Mouse (Mus musculus) neural tube, embryonic 11.5 days (tissue): Measurements from ENCODE around the gene Stat3. TPM values are rescaled to one million over a fixed set of nuclear protein-coding genes. Genes with fewer than 3 reads are reported as not detected.

ENCODE experiments used
- ATAC-seq: fragments of 200-750 bp; cut with Nextera tagmentation; 2 replicates; pipeline ENCODE4 v1.8.0; 2017; ENCODE audit warnings: moderate number of reproducible peaks, mild to moderate bottlenecking, moderate TSS enrichment, moderate library complexity; ENCODE audit not compliant: insufficient read depth, low FRiP score, low TSS enrichment
- DNase-seq: peaks from one replicate; pipeline ENCODE4 v3.0.0-alpha.2; 2015; ENCODE audit warnings: low spot score
- H3K27ac ChIP-seq: fragments of 300-500 bp; sonication (generic); 2 replicates; pipeline ENCODE4 v1.5.1; 2014; ENCODE audit warnings: low read depth, mild to moderate bottlenecking, low read length
- H3K27me3 ChIP-seq: fragments of 300-500 bp; sonication (generic); 2 replicates; pipeline ENCODE4 v1.6.1; 2014; ENCODE audit warnings: mild to moderate bottlenecking, low read length, mixed read lengths; ENCODE audit not compliant: control insufficient read depth, insufficient read depth
- H3K36me3 ChIP-seq: fragments of 300-500 bp; sonication (generic); 2 replicates; pipeline ENCODE4 v1.6.1; 2014; ENCODE audit warnings: mild to moderate bottlenecking, low read length, moderate library complexity, mixed read lengths; ENCODE audit not compliant: control insufficient read depth, insufficient read depth
- H3K4me1 ChIP-seq: fragments of 300-500 bp; sonication (generic); 2 replicates; pipeline ENCODE4 v1.6.1; 2014; ENCODE audit warnings: low read length, mixed read lengths; ENCODE audit not compliant: control insufficient read depth, insufficient read depth
- H3K4me2 ChIP-seq: fragments of 300-500 bp; sonication (generic); 2 replicates; pipeline ENCODE4 v1.6.1; 2014; ENCODE audit warnings: low read depth, mild to moderate bottlenecking, moderate library complexity
- H3K4me3 ChIP-seq: fragments of 300-500 bp; sonication (generic); 2 replicates; pipeline ENCODE4 v1.5.1; 2014; ENCODE audit warnings: low read depth, low read length
- H3K9ac ChIP-seq: fragments of 300-500 bp; sonication (generic); 2 replicates; pipeline ENCODE4 v1.6.1; 2014; ENCODE audit warnings: mild to moderate bottlenecking, low read length
- H3K9me3 ChIP-seq: fragments of 300-500 bp; sonication (generic); 2 replicates; pipeline ENCODE4 v1.6.1; 2016; ENCODE audit warnings: low read length; ENCODE audit not compliant: control insufficient read depth
- WGBS: fragments of 180-500 bp; shearing (Covaris S2); extraction: QIAGEN DNeasy Blood & Tissue Kit; methylation state at CpG from one replicate; pipeline ENCODE4 v1.1.7; 2014; 5-methylcytosine and 5-hydroxymethylcytosine counted together
- polyA plus RNA-seq: library from polyadenylated mRNA; unstranded; fragments of >200 nt; fragmentation: Nextera tagmentation; extraction: Ambion mirVana; gene quantifications from 2 replicates; pipeline ENCODE4 v1.2.1, GENCODE M21; 2014

Stat3 gene
- polyA plus RNA-seq, 1 experiment from 2014 or later: 42.1 TPM

DNA sequence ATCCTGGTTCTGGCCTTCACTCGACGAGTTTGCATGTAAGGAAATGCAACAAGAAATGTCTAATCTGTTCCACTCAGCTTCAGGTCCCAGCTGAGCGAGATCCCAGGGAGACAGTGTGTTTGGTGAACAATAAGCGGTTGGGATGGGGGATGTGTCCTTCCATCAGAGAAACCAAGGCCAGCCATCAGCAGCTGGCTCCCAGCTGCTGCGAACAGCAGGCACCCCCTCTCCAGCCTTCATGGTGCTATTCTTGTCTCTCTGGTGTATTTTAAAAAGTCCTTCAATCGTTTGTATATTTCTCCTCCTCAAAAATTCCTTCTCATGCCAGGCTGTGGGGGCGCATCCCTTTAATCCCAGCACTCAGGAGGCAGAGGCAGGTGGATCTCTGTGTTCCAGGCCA, 35.9 kb upstream of the Stat3 start:
- Histone ChIP-seq H3K36me3 (no peaks in the 10 kb centered on the region), H3K27ac (no peak overlapping the region), H3K9me3 (no peaks in the 10 kb centered on the region), H3K27me3 (peaks cover 19% of the 10 kb centered on the region), H3K4me3 (no peak overlapping the region), H3K4me1 (peaks cover under 1% of the 10 kb centered on the region; the same call in 1 of the 2 replicates), H3K4me2 (no peak overlapping the region), H3K9ac (no peak overlapping the region)
- DNase-seq (no peak), ATAC-seq (no peak)
- 72% methylated on average over 7 of the region's 7 CpGs for WGBS

DNA sequence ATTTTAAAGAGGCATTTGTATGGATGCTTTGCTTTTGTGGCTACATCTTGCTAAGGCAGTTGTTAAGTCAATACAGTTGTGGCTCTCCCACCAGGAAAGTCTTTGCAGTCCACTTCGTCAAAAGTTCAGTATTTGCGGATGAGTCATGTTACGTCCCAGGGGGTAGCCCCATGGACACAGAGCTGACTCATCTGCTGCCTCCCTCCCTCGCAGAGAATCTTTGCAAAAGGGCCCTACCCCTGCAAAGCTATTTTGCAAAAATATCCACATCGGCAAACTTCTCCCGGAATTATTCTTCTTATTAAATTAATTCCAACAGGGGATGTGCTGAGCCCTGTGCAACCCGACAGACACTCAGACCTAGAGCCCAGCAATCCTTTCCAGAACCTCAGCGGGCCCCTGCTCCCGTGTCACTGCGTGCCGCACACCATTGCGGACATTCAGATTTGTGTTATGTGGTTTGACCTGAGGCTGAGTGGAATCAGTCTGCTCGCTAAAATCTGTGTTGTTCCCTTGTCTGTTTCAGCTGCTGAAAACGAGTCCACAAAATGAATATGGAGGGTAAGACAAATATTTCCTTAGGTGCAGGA, 35.1 kb upstream of the Stat3 start:
- Histone ChIP-seq H3K36me3 (no peaks in the 10 kb centered on the region), H3K9ac (no peak overlapping the region), H3K27ac (no peak overlapping the region), H3K4me2 (no peak overlapping the region), H3K27me3 (peaks cover 27% of the 10 kb centered on the region), H3K4me1 (peaks cover 6% of the 10 kb centered on the region; the same call in 1 of the 2 replicates), H3K4me3 (no peak overlapping the region), H3K9me3 (no peaks in the 10 kb centered on the region)
- ATAC-seq: no peak
- WGBS: 77% methylated on average over 14 of the region's 14 CpGs
- no peak for DNase-seq

DNA sequence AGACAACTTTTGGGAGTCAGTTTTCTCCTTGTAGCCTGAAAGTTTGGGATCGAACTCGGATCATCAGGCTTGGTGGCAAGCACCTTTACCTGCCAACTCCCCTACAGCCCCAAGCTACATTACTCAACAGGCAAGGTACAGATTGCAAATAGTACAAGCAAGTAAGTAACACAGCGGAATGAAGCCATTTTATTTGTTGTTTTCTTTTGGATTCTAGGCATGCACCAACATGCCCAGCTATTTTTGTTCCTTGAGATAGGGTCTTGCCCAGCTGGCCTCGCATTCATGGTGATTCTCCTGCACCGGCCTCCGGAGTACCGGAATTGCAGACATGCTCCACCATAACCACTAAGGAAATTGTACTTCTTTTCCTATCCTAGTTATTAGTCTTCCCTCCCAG, 33.9 kb upstream of the Stat3 start:
- Histone ChIP-seq H3K9me3 (no peaks in the 10 kb centered on the region), H3K4me3 (no peak overlapping the region), H3K36me3 (no peaks in the 10 kb centered on the region), H3K9ac (no peak overlapping the region), H3K4me1 (peaks cover 6% of the 10 kb centered on the region; the same call in 1 of the 2 replicates), H3K27me3 (peaks cover 39% of the 10 kb centered on the region), H3K4me2 (no peak overlapping the region), H3K27ac (no peak overlapping the region)
- WGBS: 94% methylated on average over 7 of the region's 7 CpGs
- ATAC-seq (no peak), DNase-seq (no peak)

DNA sequence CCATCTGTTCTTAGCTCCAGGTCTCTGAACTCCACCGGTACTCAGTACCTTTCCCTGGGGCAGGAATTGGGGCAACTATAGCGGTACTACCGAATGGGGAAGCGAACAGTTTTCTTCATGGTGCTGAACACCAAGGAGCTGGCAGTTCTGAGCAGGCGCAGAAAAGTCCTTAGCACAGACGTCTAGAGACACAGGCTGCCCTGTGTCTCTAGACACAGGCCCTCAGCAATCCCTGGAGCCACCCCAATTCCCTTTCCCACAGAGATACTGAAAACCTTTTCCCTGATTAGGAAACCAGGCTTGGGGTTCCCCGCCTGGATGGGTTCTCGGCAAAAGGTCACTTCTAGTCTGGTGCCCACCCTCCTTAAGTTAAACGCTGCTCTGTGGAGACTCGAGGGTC, 32.1 kb upstream of the Stat3 start:
- H3K4me3 ChIP-seq: no peak overlapping the region
- no peak overlapping the region for H3K9ac ChIP-seq
- H3K27me3 ChIP-seq: peaks cover 44% of the 10 kb centered on the region
- no peak for ATAC-seq
- H3K4me2 ChIP-seq: no peak overlapping the region
- peaks cover 6% of the 10 kb centered on the region; the same call in 1 of the 2 replicates for H3K4me1 ChIP-seq
- no peak overlapping the region for H3K27ac ChIP-seq
- H3K36me3 ChIP-seq: no peaks in the 10 kb centered on the region
- H3K9me3 ChIP-seq: no peaks in the 10 kb centered on the region
- DNase-seq: no peak
- WGBS: 69% methylated on average over 10 of the region's 10 CpGs

DNA sequence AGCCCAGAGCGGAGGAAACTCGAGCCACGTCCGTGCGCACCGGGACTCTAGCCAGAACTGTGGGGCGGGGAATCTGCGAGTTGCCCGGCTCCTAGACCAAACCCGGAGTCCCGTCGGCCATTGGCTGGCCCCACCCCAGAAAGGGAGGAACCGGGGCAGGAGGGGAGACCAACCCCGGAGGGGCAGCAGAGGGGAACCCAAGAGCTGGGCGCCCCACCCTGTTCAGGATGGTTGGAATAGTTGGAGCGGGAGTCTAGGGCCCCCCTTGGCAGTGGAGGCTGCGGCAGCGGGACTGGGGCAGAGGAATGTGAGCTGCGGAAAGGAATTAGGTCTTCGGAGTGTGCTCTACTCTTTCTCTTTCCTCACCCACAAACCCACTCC, 31.2 kb upstream of the Stat3 start, which contains the start of gene Cavin1:
Gene Cavin1, minus strand, starts transcription at position 331 of the 381 bp plus-strand sequence.
- Histone ChIP-seq H3K36me3 (no peaks in the 10 kb centered on the region), H3K9ac (peak within 1 kb of the TSS; percentile 26; the same call in 1 of the 2 replicates), H3K4me2 (peak within 1 kb of the TSS; percentile 44), H3K27ac (no peak within 1 kb of the TSS), H3K9me3 (no peaks in the 10 kb centered on the region), H3K4me3 (peak within 1 kb of the TSS; percentile 34), H3K4me1 (peaks cover 6% of the 10 kb centered on the region; the same call in 1 of the 2 replicates), H3K27me3 (peaks cover 44% of the 10 kb centered on the region)
- ATAC-seq (no peak), DNase-seq (peak; percentile 52)
- 1% methylated on average over 20 of the region's 20 CpGs for WGBS

DNA sequence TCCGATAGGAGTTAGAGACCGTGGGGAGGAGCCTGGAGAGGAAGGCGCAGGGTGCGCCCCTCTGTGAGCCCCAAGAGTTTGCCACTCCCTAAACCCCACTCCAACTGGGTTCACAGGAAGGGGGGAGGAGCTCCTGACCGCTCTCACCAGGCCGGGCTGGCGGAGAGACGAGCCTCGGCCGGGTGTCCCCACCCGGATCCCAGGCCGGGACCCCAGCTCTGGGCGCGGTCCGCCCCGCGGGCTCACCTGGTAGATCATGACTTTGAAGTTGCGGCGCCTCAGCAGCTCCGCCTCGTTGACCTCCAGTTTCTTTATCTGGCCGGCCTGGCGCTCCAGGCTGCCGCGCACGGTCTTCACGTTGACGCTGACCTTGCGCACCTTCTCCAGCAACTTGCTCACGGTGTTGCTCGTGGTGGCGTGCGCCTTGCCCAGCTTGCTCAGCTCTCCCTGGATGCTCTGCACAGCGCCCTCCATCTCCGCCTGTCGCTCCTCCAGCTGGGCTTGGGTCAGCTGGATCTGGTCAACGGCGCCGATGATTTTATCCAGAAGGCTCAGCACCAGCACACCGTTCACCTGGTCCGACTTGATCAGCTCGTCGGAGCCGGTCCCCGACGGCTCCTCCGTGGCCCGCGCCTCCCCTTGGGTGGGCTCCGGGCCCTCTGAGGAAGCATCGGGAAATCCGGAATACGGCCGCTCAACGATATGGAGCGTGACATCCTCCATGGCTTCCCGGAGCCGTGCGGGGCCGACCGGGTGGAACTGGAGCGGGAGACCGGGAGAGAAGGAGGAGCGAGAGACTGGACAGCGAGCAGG, 30.6 kb upstream of the Stat3 start:
- Histone ChIP-seq H3K4me1 (peaks cover 6% of the 10 kb centered on the region; the same call in 1 of the 2 replicates), H3K9ac (peak overlapping the region; percentile 26; the same call in 1 of the 2 replicates), H3K4me2 (peak overlapping the region; percentile 44), H3K9me3 (no peaks in the 10 kb centered on the region), H3K27me3 (peaks cover 44% of the 10 kb centered on the region), H3K27ac (no peak overlapping the region), H3K36me3 (no peaks in the 10 kb centered on the region), H3K4me3 (peak overlapping the region; percentile 34)
- WGBS: 1% methylated on average over 65 of the region's 65 CpGs
- DNase-seq (peak; percentile 30), ATAC-seq (no peak)

DNA sequence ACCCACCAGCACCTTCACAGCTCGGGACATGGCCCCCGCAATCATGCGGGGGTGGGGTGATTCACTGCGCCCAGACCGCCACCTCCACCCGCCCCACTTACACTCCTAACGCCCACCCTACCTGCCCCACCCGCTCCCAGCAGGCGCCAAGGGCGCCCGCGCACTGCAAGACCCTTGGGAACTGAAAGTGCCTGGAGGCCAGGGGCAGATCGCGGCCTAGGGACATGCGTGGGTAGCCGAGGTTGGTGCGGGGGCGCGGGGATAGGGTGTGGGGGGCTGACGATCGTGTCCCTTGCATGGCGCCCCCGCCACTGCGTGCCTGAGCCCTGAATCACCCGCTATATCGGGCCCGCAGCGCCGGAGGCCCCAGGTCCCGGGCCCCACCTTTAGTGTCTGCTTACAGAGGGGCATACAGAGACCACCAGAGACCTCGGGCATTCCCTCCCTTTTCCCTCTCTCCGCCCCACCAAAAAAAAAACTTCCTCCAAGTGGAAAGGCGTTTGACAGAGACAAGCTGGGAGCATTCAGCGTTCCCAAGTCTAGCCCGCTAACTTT, 29.9 kb upstream of the Stat3 start:
- H3K4me2 ChIP-seq: peak overlapping the region; percentile 44
- peaks cover 44% of the 10 kb centered on the region for H3K27me3 ChIP-seq
- peaks cover 6% of the 10 kb centered on the region; the same call in 1 of the 2 replicates for H3K4me1 ChIP-seq
- WGBS: 5% methylated on average over 31 of the region's 35 CpGs
- H3K36me3 ChIP-seq: no peaks in the 10 kb centered on the region
- peak overlapping the region; percentile 34 for H3K4me3 ChIP-seq
- H3K9ac ChIP-seq: peak overlapping the region; percentile 26; the same call in 1 of the 2 replicates
- ATAC-seq (no peak), DNase-seq (no peak)
- no peaks in the 10 kb centered on the region for H3K9me3 ChIP-seq
- no peak overlapping the region for H3K27ac ChIP-seq

DNA sequence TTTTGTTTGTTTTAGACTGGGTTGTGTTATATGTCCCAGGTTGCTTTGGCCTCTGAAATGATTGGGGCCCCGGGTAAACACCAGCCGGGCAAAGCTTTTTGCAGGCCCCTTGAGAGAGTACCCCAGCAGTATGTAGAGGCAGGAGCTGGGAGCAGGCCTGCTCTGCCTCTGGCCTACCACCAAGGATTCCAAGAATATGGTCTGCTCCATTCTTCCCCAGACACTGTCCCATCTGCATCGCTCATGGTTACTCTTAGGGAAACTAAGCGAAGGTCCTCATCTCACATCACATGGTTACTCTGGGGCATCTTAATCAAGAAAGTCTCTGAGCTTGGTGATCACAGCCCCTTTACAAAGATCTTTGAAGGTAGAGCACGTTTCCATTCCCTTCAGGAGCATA, 29.2 kb upstream of the Stat3 start:
- DNase-seq (no peak), ATAC-seq (no peak)
- H3K4me1 ChIP-seq: peaks cover 6% of the 10 kb centered on the region; the same call in 1 of the 2 replicates
- no peaks in the 10 kb centered on the region for H3K36me3 ChIP-seq
- no peaks in the 10 kb centered on the region for H3K9me3 ChIP-seq
- H3K27ac ChIP-seq: no peak overlapping the region
- H3K9ac ChIP-seq: no peak overlapping the region
- 77% methylated on average over 5 of the region's 5 CpGs for WGBS
- H3K27me3 ChIP-seq: peaks cover 44% of the 10 kb centered on the region
- H3K4me2 ChIP-seq: no peak overlapping the region
- no peak overlapping the region for H3K4me3 ChIP-seq
